Mouse (Mus musculus) liver, postnatal 0 days (tissue): ENCODE measurements around the gene 1110059E24Rik.

Source experiments
- CTCF ChIP-seq: sonication (generic); IDR thresholded peaks from 2 replicates; pipeline ENCODE4 v1.5.1; 2016; ENCODE audit warnings: antibody characterized with exemption, low read depth
- EP300 ChIP-seq: IDR thresholded peaks from 2 replicates; pipeline ENCODE4 v1.6.1; 2016; ENCODE audit warnings: antibody characterized with exemption, low read depth, mild to moderate bottlenecking

DNA sequence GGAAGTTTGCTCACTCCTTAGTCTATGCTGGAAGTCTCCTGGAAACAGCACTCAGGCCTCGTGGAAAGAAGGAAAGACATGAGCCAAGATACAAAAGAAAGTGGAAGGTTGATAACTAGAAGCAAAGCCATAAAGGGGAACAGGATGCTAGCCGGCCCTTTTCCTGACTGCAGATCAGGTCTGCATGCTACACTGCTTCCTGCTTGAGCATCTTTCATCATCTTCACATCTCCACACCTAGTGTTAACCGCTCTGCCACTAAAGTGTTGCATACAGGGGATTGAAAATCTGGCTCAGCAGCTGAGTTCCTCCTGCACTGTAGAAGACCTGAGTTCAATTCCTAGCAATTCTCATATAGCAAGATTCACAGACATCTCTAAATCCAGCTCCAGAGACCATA lies 89.8 kb downstream of the 1110059E24Rik start:
- TF ChIP-seq CTCF, result no peak
- no peak for TF ChIP-seq EP300
